ENCODE assay signal across 8 mouse cellular contexts in the genomic region with DNA sequence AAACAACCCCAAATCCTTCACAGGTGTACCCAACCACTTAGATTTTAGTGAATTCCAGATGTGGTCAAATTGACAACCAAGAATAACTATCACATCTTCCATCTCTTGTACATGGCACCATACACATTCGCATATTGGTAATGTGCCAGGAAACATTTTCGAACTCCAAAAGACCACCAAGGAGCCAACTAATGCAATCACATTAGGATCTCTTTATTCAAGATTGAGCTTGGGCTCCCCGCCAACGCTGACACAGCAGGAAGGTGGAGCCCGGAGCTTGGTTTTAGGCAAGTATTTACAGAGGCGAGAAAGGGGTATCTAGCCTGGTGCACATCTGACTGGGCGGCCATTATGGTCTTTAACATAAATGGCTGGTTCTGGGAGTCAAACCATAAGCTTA.
"Had no signal": no experiment of that assay in that cellular context is flagged by ENCODE, and none has a peak within 500 bp of the region (broad histone marks: within the 10 kb centered on the region; RNA-seq: fewer than 3 reads in every experiment).

No protein-coding gene starts in this region.

- H3K27me3 ChIP-seq: limb, embryonic 15.5 days; liver, embryonic 12.5 days; midbrain, embryonic 13.5 days had no signal

- H3K36me3 ChIP-seq: limb, embryonic 15.5 days; liver, embryonic 12.5 days; midbrain, embryonic 13.5 days had no signal

- ATAC-seq: liver, embryonic 12.5 days; midbrain, embryonic 13.5 days had no signal

- H3K9me3 ChIP-seq: limb, embryonic 15.5 days; liver, embryonic 12.5 days; midbrain, embryonic 13.5 days had no signal

- H3K27ac ChIP-seq: limb, embryonic 15.5 days; liver, embryonic 12.5 days; midbrain, embryonic 13.5 days; stomach, postnatal 0 days had no signal

- H3K4me2 ChIP-seq: limb, embryonic 15.5 days; liver, embryonic 12.5 days; midbrain, embryonic 13.5 days had no signal

- H3K4me3 ChIP-seq: limb, embryonic 15.5 days; liver, embryonic 12.5 days; midbrain, embryonic 13.5 days had no signal

- DNase-seq: kidney, adult 11 months; kidney, adult 9 months; kidney, postnatal 14 days; thymus, postnatal 4 days had no signal

- H3K4me1 ChIP-seq: liver, embryonic 12.5 days; midbrain, embryonic 13.5 days had no signal

- H3K9ac ChIP-seq: limb, embryonic 15.5 days; liver, embryonic 12.5 days; midbrain, embryonic 13.5 days had no signal
